Mouse (Mus musculus): ENCODE data around the gene Ucp3. TPM values are rescaled to one million over a fixed set of nuclear protein-coding genes. Genes with fewer than 3 reads are reported as not detected.

Ucp3 gene
- polyA plus RNA-seq, 1 experiment, result not detected

- H3K36me3 ChIP-seq (ENCODE audit: control insufficient read depth), result no peaks in the 10 kb centered on the region
- H3K27me3 ChIP-seq (ENCODE audit: control insufficient read depth), result peaks cover 2% of the 10 kb centered on the region
- no peak overlapping the region for H3K4me3 ChIP-seq (replicated peaks)
- H3K9me3 ChIP-seq (ENCODE audit: control insufficient read depth, low read length), result peaks cover 3% of the 10 kb centered on the region
- peaks cover 7% of the 10 kb centered on the region for H3K4me1 ChIP-seq (ENCODE audit: control insufficient read depth)
- TF ChIP-seq GATA1 (IDR thresholded peaks at IDR 0.05; ENCODE audit: low read length) (no peak), TAL1 (IDR thresholded peaks at IDR 0.05; ENCODE audit: low read length) (no peak)
Observed at GRCm38 (mm10) chr7:100520663-100521285, 48.0 kb downstream of the Ucp3 start.

GRCm38 (mm10) chr7:100522222-100522621, 49.4 kb downstream of the Ucp3 start:
- H3K9me3 ChIP-seq (ENCODE audit: control insufficient read depth, low read length), result peaks cover 3% of the 10 kb centered on the region
- TF ChIP-seq TAL1 (IDR thresholded peaks at IDR 0.05; ENCODE audit: low read length) (no peak), GATA1 (IDR thresholded peaks at IDR 0.05; ENCODE audit: low read length) (no peak)
- H3K36me3 ChIP-seq (ENCODE audit: control insufficient read depth), result no peaks in the 10 kb centered on the region
- no peaks in the 10 kb centered on the region for H3K27me3 ChIP-seq (ENCODE audit: control insufficient read depth)
- H3K4me1 ChIP-seq (ENCODE audit: control insufficient read depth), result peaks cover 7% of the 10 kb centered on the region
- H3K4me3 ChIP-seq (replicated peaks), result no peak overlapping the region

- Histone ChIP-seq H3K9me3 (ENCODE audit: control insufficient read depth, low read length) (peaks cover 3% of the 10 kb centered on the region), H3K36me3 (ENCODE audit: control insufficient read depth) (no peaks in the 10 kb centered on the region), H3K4me1 (ENCODE audit: control insufficient read depth) (peaks cover 10% of the 10 kb centered on the region), H3K4me3 (replicated peaks) (no peak overlapping the region), H3K27me3 (ENCODE audit: control insufficient read depth) (no peaks in the 10 kb centered on the region)
- TF ChIP-seq TAL1 (IDR thresholded peaks at IDR 0.05; ENCODE audit: low read length) (no peak), GATA1 (IDR thresholded peaks at IDR 0.05; ENCODE audit: low read length) (no peak)
Observed at GRCm38 (mm10) chr7:100524669-100525068, 51.9 kb downstream of the Ucp3 start.

GRCm38 (mm10) chr7:100530766-100531165, 58.0 kb downstream of the Ucp3 start:
- TF ChIP-seq GATA1 (IDR thresholded peaks at IDR 0.05; ENCODE audit: low read length) (no peak), TAL1 (IDR thresholded peaks at IDR 0.05; ENCODE audit: low read length) (no peak)
- no peaks in the 10 kb centered on the region for H3K36me3 ChIP-seq (ENCODE audit: control insufficient read depth)
- no peak overlapping the region for H3K4me3 ChIP-seq (replicated peaks)
- H3K9me3 ChIP-seq (ENCODE audit: control insufficient read depth, low read length), result peaks cover 3% of the 10 kb centered on the region; the same call in 1 of the 2 replicates
- H3K4me1 ChIP-seq (ENCODE audit: control insufficient read depth), result peaks cover 3% of the 10 kb centered on the region
- H3K27me3 ChIP-seq (ENCODE audit: control insufficient read depth), result no peaks in the 10 kb centered on the region

- H3K27me3 ChIP-seq (ENCODE audit: control insufficient read depth), result no peaks in the 10 kb centered on the region
- H3K4me3 ChIP-seq (replicated peaks), result no peak overlapping the region
- no peaks in the 10 kb centered on the region; the same call in 1 of the 2 replicates for H3K36me3 ChIP-seq (ENCODE audit: control insufficient read depth)
- TF ChIP-seq TAL1 (IDR thresholded peaks at IDR 0.05; ENCODE audit: low read length) (no peak), GATA1 (IDR thresholded peaks at IDR 0.05; ENCODE audit: low read length) (no peak)
- H3K9me3 ChIP-seq (ENCODE audit: control insufficient read depth, low read length), result peaks cover 3% of the 10 kb centered on the region; the same call in 1 of the 2 replicates
- peaks cover 18% of the 10 kb centered on the region for H3K4me1 ChIP-seq (ENCODE audit: control insufficient read depth)
Observed at GRCm38 (mm10) chr7:100533503-100533902, 60.7 kb downstream of the Ucp3 start.

- H3K36me3 ChIP-seq (ENCODE audit: control insufficient read depth), result peaks cover 6% of the 10 kb centered on the region
- TF ChIP-seq TAL1 (IDR thresholded peaks at IDR 0.05; ENCODE audit: low read length) (no peak), GATA1 (IDR thresholded peaks at IDR 0.05; ENCODE audit: low read length) (no peak)
- H3K9me3 ChIP-seq (ENCODE audit: control insufficient read depth, low read length), result peaks cover 3% of the 10 kb centered on the region; the same call in 1 of the 2 replicates
- no peaks in the 10 kb centered on the region for H3K27me3 ChIP-seq (ENCODE audit: control insufficient read depth)
- peaks cover 20% of the 10 kb centered on the region for H3K4me1 ChIP-seq (ENCODE audit: control insufficient read depth)
- H3K4me3 ChIP-seq (replicated peaks), result no peak overlapping the region
Observed at GRCm38 (mm10) chr7:100534216-100534615, 61.4 kb downstream of the Ucp3 start.

- peaks cover 20% of the 10 kb centered on the region for H3K4me1 ChIP-seq (ENCODE audit: control insufficient read depth)
- TF ChIP-seq GATA1 (IDR thresholded peaks at IDR 0.05; ENCODE audit: low read length) (no peak), TAL1 (IDR thresholded peaks at IDR 0.05; ENCODE audit: low read length) (no peak)
- H3K36me3 ChIP-seq (ENCODE audit: control insufficient read depth), result peaks cover 20% of the 10 kb centered on the region
- no peaks in the 10 kb centered on the region for H3K9me3 ChIP-seq (ENCODE audit: control insufficient read depth, low read length)
- H3K27me3 ChIP-seq (ENCODE audit: control insufficient read depth), result no peaks in the 10 kb centered on the region
- no peak overlapping the region for H3K4me3 ChIP-seq (replicated peaks)
Observed at GRCm38 (mm10) chr7:100535831-100536230, 63.0 kb downstream of the Ucp3 start.

Other genes with a start within 250 kb of the Ucp3 start
- gene Pgm2l1, start 245.6 kb upstream of the Ucp3 start, polyA plus RNA-seq (2012), result 0.49 and 0.81 TPM in 2 replicates
- 0.02 TPM in 1 of 2 replicates, not detected in the other for gene P4ha3, start 187.5 kb upstream of the Ucp3 start, polyA plus RNA-seq (2012)
- gene C2cd3, start 100.8 kb upstream of the Ucp3 start, polyA plus RNA-seq (2012), result 3.1 and 5.1 TPM in 2 replicates
- gene Ppme1, start 100.7 kb upstream of the Ucp3 start, polyA plus RNA-seq (2012), result 3.1 and 3.4 TPM in 2 replicates
- 595 and 629 TPM in 2 replicates for gene Ucp2, start 20.3 kb downstream of the Ucp3 start, polyA plus RNA-seq (2012)
- not detected in 2 replicates for gene Dnajb13, start 42.0 kb downstream of the Ucp3 start, polyA plus RNA-seq (2012)
- gene Coa4, start 64.1 kb downstream of the Ucp3 start, polyA plus RNA-seq (2012), result 0.60 and 0.96 TPM in 2 replicates
- gene Rab6a, start 134.4 kb downstream of the Ucp3 start, polyA plus RNA-seq (2012), result 2.7 and 3.8 TPM in 2 replicates
- gene Mrpl48, start 135.3 kb downstream of the Ucp3 start, polyA plus RNA-seq (2012), result 0.27 and 0.42 TPM in 2 replicates
- gene Plekhb1, start 189.4 kb downstream of the Ucp3 start, polyA plus RNA-seq (2012), result not detected in 2 replicates
- 0.84 and 0.99 TPM in 2 replicates for gene Fam168a, start 233.6 kb downstream of the Ucp3 start, polyA plus RNA-seq (2012)